Mouse (Mus musculus): ENCODE measurements at regions not wholly inside any gene's neighbourhood (a gene's known extent, or its start where the extent isn't known, plus 50 kb on each side); places are given as distances from the start of the nearest gene placed in this dataset.
A peak's percentile ranks its signal among the peaks of the same experiment; 100 is the strongest.

DNA sequence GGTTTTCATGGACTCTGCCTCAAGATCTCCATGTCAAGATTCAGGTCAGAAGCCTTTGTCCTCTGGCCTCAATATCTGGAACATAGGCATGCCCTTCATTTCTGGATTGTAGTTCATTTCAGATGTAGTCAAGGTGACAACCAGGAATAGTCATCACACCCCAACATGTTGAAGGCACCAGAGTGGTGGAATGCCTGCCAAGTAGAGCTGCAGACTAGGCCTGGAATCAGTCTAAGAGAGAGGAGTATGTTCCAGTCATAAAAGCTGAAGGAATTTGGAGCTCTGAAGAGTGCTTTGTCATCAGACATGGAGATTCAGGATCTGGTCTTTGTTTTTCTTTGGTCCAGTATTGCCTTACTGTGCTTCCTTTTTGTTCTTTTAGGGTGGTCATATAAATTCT is 346.5 kb downstream of the Kdm4c start:
- H3K79me2 ChIP-seq (ENCODE audit: control insufficient read depth, insufficient read depth) = no peaks in the 10 kb centered on the region
- H3K27me3 ChIP-seq (ENCODE audit: control insufficient read depth, insufficient read depth, insufficient read length) = no peaks in the 10 kb centered on the region
- H3K4me3 ChIP-seq (ENCODE audit: insufficient read depth, poor library complexity, severe bottlenecking) = no peak overlapping the region
- TF ChIP-seq CEBPB (IDR thresholded peaks at IDR 0.05; ENCODE audit: low read depth) = no peak
- no peak for TF ChIP-seq MYOD1 (IDR thresholded peaks at IDR 0.05; ENCODE audit: control insufficient read depth, insufficient read length, low read depth)
- no peak for TF ChIP-seq CTCF (IDR thresholded peaks at IDR 0.05; ENCODE audit: control insufficient read depth, insufficient read depth, insufficient read length)
- no peak for TF ChIP-seq USF1 (IDR thresholded peaks at IDR 0.05; ENCODE audit: low read depth)
- no peak for TF ChIP-seq MYOG (IDR thresholded peaks at IDR 0.05; ENCODE audit: control insufficient read depth, extremely low read depth, insufficient read length)
- no peak for TF ChIP-seq MAX (IDR thresholded peaks at IDR 0.05)
- TF ChIP-seq FOSL1 (IDR thresholded peaks at IDR 0.05; ENCODE audit: insufficient read depth, low read length, poor library complexity, severe bottlenecking) = no peak
- H3K79me3 ChIP-seq (ENCODE audit: low read depth) = no peaks in the 10 kb centered on the region
- no peak overlapping the region for H3ac ChIP-seq (ENCODE audit: control insufficient read depth, insufficient read length, low read depth)
- H3K36me3 ChIP-seq (ENCODE audit: control insufficient read depth, insufficient read depth) = no peaks in the 10 kb centered on the region

DNA sequence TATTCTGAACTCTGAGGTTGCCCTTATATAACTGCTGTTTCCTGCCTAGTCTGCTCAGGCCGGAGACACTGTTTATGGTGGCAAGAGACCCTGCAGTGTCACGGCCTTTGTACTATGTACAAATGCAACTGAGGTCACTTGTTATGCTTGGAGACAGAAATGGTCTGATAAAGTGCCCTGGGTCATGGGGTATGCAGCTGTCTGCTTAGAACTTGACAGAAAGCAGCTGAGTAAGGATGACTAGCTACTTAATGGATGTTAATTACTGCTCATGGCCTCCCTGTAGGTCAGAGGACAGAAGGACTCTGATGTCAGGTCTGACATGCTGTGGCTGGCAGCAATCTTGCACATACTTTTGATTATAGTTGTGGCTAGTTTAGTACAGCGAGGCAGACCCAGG is 370.7 kb downstream of the Kdm4c start:
- no peaks in the 10 kb centered on the region for H3K79me3 ChIP-seq (ENCODE audit: low read depth)
- H3K36me3 ChIP-seq (ENCODE audit: control insufficient read depth, insufficient read depth) = no peaks in the 10 kb centered on the region
- no peak overlapping the region for H3ac ChIP-seq (ENCODE audit: control insufficient read depth, insufficient read length, low read depth)
- no peak overlapping the region for H3K4me3 ChIP-seq (ENCODE audit: insufficient read depth, poor library complexity, severe bottlenecking)
- H3K79me2 ChIP-seq (ENCODE audit: control insufficient read depth, insufficient read depth) = no peaks in the 10 kb centered on the region
- TF ChIP-seq MAX (IDR thresholded peaks at IDR 0.05) (no peak), MYOD1 (IDR thresholded peaks at IDR 0.05; ENCODE audit: control insufficient read depth, insufficient read length, low read depth) (peak; percentile 86), USF1 (IDR thresholded peaks at IDR 0.05; ENCODE audit: low read depth) (no peak), CEBPB (IDR thresholded peaks at IDR 0.05; ENCODE audit: low read depth) (no peak), FOSL1 (IDR thresholded peaks at IDR 0.05; ENCODE audit: insufficient read depth, low read length, poor library complexity, severe bottlenecking) (no peak), CTCF (IDR thresholded peaks at IDR 0.05; ENCODE audit: control insufficient read depth, insufficient read depth, insufficient read length) (no peak), MYOG (IDR thresholded peaks at IDR 0.05; ENCODE audit: control insufficient read depth, extremely low read depth, insufficient read length) (no peak)
- H3K27me3 ChIP-seq (ENCODE audit: control insufficient read depth, insufficient read depth, insufficient read length) = no peaks in the 10 kb centered on the region
